Mouse (Mus musculus) layer of hippocampus, postnatal 36 days (tissue): ENCODE measurements around the gene Fgfr2. TPM values are rescaled to one million over a fixed set of nuclear protein-coding genes. Genes with fewer than 3 reads are reported as not detected.

Experiments
- DNase-seq, 2 experiments: peaks; one replicate each; pipeline ENCODE4 v3.0.0; 2022
- total RNA-seq, 2 experiments: library from RNA; stranded (reverse); gene quantifications; 2 replicates each; pipeline ENCODE4 v1.2.3; 2021

Fgfr2 gene
- total RNA-seq, 2 experiments from 2014 or later, result 45.4 to 47.9 TPM

DNA sequence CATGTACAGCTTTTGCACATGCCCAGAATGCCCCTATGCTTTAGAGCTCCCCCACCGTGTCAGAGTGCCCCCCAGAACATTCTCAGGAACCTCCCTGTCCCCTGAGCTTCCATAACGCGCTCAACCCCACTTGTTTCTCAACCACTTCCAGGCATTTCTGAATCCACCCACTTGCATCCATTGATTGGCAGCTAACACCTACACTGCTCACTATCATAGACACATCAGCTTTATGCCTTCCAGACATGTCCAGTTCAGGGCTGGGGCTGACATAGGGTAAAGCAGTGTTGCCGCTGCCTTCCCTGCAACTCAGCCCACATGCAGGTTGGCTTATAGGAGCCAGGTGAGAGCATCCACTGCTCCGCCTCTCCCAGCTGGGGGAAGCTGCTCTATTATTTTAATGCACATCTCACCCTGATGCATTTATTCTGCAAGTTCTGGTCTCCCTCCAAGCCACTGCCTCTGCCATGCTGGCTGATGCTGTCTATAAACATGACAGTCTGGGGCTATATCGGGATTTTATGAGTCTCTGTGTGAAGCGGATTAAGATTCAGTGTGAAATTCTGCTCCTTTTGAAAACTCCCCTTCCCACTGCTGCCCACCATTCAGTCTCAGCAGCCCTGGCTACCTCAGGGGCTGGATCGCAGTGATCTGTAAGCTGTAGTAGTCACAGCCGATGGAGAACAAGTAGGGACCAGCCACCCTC is 914.1 kb downstream of the Fgfr2 start:
- no peak for DNase-seq

GRCm38 (mm10) chr7:132204073-132204612 is 919.0 kb downstream of the Fgfr2 start:
- DNase-seq, result no peak

GRCm38 (mm10) chr7:132199686-132200085 is 923.5 kb downstream of the Fgfr2 start:
- no peak for DNase-seq

- DNase-seq, result no peak
Observed at GRCm38 (mm10) chr7:132198806-132199205, 924.3 kb downstream of the Fgfr2 start.

- DNase-seq, result no peak
Observed at GRCm38 (mm10) chr7:132197817-132198475, 925.2 kb downstream of the Fgfr2 start.

DNA sequence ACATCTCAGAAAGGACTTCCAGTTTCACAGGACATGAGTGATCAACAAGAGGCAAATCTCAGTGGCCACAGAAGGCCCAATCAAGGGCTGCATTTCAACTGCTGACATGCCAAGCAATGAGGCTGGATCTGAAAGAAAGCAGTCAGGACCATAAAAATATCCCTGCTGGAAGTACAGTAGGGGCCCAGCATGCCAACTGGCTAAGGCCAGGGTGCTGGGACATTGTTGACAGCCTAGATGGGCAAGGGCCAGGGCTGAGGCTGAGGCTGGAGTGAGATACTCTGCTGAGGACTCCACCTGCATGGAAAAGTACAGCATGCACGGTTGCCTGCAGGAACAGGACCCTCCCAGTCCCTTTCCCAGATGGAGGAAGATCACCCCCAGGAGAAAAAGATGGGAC is 926.6 kb downstream of the Fgfr2 start:
- no peak for DNase-seq

- DNase-seq, result no peak
Observed at GRCm38 (mm10) chr7:132193606-132194005, 929.5 kb downstream of the Fgfr2 start.

DNA sequence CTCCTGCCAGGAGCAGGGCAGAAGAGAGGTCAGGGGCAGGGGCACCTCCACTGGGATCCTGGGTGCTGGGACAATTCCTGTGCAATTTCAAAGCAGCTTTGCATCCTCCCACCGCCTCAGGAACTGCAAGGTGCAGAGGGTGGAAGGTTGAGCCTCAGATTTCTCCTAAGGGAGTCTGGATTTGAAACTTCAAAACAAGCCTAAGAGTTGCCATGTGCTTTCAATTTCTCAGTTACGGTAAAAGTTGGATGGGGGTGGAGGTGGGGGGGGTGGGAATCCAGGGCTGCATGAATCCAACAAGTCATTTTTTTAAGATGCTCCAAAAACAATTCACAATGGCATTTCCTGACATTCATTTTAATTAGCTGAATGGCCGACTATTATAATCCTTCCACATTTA is 935.7 kb downstream of the Fgfr2 start:
- no peak for DNase-seq

- DNase-seq, result no peak
Observed at GRCm38 (mm10) chr7:132183892-132184404, 939.2 kb downstream of the Fgfr2 start.

- no peak for DNase-seq
Observed at GRCm38 (mm10) chr7:132181586-132182198, 941.5 kb downstream of the Fgfr2 start.

DNA sequence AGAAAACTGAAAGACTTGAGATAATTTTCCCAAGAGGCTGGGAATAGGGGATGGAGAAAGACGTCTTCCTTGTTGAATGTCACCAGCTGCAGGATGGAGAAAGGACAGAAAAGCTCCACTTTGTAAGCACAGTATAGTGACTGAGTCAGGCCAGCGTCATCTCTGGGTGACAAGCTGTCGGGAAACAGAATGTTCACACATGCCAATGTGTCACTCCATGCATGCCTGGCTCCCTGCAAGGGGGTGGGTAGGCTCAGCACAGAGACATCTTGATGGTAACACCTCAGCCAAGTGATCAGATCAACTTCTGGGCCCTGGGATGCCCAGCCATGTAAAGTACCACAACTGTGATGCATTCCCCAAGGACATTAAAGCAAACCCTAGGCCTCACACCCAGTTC is 942.1 kb downstream of the Fgfr2 start:
- DNase-seq, result no peak

DNA sequence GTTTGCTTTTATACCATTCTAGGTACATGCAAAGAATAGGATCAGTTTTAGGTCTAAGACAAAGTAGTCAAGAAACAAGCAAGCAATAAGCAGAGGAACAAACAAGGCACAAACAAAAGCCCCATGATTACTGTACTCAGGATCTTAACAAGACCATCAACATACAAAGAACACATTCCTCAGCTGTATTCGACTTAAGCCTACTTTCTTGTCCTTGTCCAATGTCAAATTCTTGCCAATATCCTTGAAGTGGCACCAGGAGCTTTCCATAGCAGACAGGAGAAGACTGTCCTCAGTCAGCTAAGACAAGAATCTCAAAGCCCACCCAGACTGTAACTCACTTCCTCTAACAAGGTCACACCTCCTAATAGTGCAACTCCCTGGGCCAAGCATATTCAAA is 944.1 kb downstream of the Fgfr2 start:
- DNase-seq, result no peak

DNA sequence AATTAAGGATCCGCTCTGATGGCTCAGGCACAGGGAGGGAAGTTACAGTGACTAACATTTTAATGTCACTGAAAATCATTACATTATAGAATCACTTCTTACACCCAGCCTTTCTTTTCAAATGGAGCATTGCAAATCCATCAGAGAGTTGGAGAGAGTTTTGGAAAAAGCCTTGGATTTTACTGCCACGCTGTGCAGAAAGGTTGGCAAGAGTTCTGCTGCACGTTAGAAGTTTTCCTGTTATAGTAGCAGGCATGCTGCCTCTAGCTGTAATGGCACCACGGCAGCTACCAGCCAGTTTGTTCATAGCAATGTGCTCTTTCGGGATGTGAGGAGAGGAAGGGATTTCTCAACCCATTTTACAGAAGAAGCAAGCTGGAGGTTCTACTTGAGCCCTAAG is 948.4 kb downstream of the Fgfr2 start:
- DNase-seq, result no peak

- no peak for DNase-seq
Observed at GRCm38 (mm10) chr7:132174296-132174695, 948.9 kb downstream of the Fgfr2 start.

DNA sequence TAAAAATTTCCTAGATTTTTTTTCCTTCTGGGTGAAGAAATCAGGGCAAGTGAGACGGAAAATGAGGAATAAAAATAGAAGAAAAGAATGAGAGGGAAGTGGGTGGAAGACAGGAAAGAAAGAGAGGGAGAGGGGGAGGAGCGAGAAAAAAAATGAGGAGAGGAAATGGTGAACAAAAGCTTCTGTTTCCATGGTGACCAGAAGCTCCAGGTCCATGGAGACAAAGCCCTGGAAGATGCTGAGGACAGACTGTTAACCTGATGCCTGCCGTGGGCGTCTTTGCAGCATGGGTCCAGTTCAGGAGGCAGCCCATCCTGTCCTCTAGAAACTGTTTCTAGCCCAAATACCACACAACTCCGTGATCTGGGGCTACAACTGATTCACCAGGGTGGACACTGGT is 950.9 kb downstream of the Fgfr2 start:
- DNase-seq, result no peak

- DNase-seq, result no peak
Observed at GRCm38 (mm10) chr7:132171716-132172115, 951.4 kb downstream of the Fgfr2 start.

- no peak for DNase-seq
Observed at GRCm38 (mm10) chr7:132169419-132170169, 953.6 kb downstream of the Fgfr2 start.

DNA sequence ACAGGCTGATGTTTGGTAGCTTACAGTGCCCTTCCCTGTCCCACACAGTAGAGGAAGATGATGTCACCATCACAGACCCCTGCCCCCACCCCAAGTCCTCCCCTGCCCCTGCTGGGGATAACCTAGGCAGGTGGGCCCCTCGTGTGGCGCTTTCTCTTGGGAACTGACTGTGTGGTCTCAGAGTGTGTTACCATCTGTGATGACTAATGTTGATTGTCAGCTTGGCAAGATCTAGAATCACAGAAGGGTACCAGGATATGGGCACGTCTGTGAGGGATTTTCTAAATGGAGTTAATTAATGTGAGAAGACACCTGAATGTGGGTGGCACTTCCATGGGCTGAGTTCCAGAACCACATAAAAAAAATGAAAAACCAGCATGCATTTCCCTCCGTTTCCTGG is 955.9 kb downstream of the Fgfr2 start:
- DNase-seq, result no peak

DNA sequence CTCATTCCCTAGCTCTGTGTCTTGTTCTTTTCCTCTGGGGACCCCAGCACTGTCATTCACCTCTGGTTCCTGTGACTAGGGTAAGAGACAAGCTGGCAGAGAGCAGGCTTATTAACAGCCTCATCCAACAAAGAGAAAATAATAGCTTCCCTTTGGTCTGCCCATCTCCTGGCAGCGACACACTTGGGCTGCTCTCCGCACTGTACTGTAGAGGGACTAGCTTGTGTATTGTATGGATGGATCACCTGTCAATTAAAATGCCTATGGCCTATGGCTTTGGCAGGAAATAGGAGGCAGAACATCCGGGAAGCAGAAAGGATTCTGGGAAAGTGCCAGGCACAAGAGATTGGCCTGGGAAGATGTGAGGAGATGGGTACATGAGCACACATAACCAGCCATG is 960.9 kb downstream of the Fgfr2 start:
- no peak for DNase-seq

GRCm38 (mm10) chr7:132158321-132159025 is 964.7 kb downstream of the Fgfr2 start:
- no peak for DNase-seq

DNA sequence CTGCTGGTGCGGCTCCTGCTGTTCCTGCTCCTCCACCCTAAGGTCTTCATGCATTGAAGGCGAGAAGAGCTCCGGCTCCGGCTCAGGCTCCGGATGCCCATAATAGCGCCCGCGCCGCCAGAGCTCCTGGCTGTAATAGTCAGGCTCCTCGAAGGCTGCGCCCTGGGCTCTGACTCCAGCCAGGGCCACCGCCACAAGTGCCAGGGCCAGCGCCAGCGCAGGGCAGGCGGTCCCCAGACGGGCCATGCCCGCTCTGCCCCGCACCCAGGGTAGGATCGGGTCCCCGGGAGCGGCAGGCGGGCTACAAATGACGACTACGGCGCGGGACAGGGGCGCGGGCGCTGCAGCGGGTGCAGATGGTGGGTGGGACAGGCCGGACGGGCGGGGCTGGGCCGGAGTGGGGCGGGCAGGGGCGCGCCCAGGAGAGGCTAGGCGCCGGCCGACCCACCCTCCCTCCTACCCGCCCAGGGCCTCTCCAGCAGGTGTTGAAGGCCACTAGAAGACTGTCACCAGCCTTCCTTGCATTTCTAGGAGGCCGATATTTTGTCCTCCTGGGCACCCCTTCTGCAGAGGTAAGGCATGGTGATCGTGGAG is 968.7 kb downstream of the Fgfr2 start, which contains the start of gene Cpxm2:
Cpxm2 (minus strand) TSS at position 372 of the 594 bp plus-strand sequence.
- DNase-seq, result no peak
